Mouse (Mus musculus) midbrain, embryonic 16.5 days (tissue): ENCODE data around the gene Mamdc2. TPM values are rescaled to one million over a fixed set of nuclear protein-coding genes. Genes with fewer than 3 reads are reported as not detected.
A peak's percentile ranks its signal among the peaks of the same experiment; 100 is the strongest.

Experiments
- ATAC-seq: fragments of 200-750 bp; cut with Nextera tagmentation; 2 replicates; pipeline ENCODE4 v1.8.0; 2017; ENCODE audit warnings: moderate TSS enrichment
- H3K27ac ChIP-seq: fragments of 300-500 bp; sonication (generic); 2 replicates; pipeline ENCODE4 v1.5.1; 2014; ENCODE audit warnings: mild to moderate bottlenecking, low read length, mixed read lengths
- H3K27me3 ChIP-seq: fragments of 300-500 bp; sonication (generic); 2 replicates; pipeline ENCODE4 v1.6.1; 2014; ENCODE audit warnings: low read depth, low read length, mixed read lengths; ENCODE audit not compliant: control insufficient read depth, insufficient read depth
- H3K36me3 ChIP-seq: fragments of 300-500 bp; sonication (generic); 2 replicates; pipeline ENCODE4 v1.6.1; 2014; ENCODE audit warnings: mild to moderate bottlenecking, low read length, moderate library complexity, mixed read lengths; ENCODE audit not compliant: control insufficient read depth, insufficient read depth
- H3K4me1 ChIP-seq: fragments of 300-500 bp; sonication (generic); 2 replicates; pipeline ENCODE4 v1.6.1; 2014; ENCODE audit warnings: mild to moderate bottlenecking, low read length, mixed read lengths; ENCODE audit not compliant: control insufficient read depth, insufficient read depth
- H3K4me2 ChIP-seq: fragments of 300-500 bp; sonication (generic); 2 replicates; pipeline ENCODE4 v1.6.1; 2014; ENCODE audit warnings: mild to moderate bottlenecking, low read length, mixed read lengths
- H3K4me3 ChIP-seq: fragments of 300-500 bp; sonication (generic); 2 replicates; pipeline ENCODE4 v1.5.1; 2014; ENCODE audit warnings: low read depth, mild to moderate bottlenecking, low read length, moderate library complexity, mixed read lengths
- H3K9ac ChIP-seq: fragments of 300-500 bp; sonication (generic); 2 replicates; pipeline ENCODE4 v1.6.1; 2014; ENCODE audit warnings: low read depth, low read length, mixed read lengths
- H3K9me3 ChIP-seq: fragments of 300-500 bp; sonication (generic); replicated peaks from 2 replicates; pipeline ENCODE4 v1.6.1; 2014; ENCODE audit warnings: mild to moderate bottlenecking, low read length, mixed read lengths; ENCODE audit not compliant: control insufficient read depth, poor library complexity, severe bottlenecking
- WGBS: fragments of 180-500 bp; shearing (Covaris S2); extraction: QIAGEN DNeasy Blood & Tissue Kit; methylation state at CpG from one replicate; pipeline ENCODE4 v1.1.7; 2014; 5-methylcytosine and 5-hydroxymethylcytosine counted together
- polyA plus RNA-seq: library from polyadenylated mRNA; unstranded; fragments of >200 nt; fragmentation: Nextera tagmentation; extraction: Ambion mirVana; gene quantifications from 2 replicates; pipeline ENCODE4 v1.2.1, GENCODE M21; 2015

Mamdc2 gene
- polyA plus RNA-seq, 1 experiment from 2014 or later: 4.2 TPM

DNA sequence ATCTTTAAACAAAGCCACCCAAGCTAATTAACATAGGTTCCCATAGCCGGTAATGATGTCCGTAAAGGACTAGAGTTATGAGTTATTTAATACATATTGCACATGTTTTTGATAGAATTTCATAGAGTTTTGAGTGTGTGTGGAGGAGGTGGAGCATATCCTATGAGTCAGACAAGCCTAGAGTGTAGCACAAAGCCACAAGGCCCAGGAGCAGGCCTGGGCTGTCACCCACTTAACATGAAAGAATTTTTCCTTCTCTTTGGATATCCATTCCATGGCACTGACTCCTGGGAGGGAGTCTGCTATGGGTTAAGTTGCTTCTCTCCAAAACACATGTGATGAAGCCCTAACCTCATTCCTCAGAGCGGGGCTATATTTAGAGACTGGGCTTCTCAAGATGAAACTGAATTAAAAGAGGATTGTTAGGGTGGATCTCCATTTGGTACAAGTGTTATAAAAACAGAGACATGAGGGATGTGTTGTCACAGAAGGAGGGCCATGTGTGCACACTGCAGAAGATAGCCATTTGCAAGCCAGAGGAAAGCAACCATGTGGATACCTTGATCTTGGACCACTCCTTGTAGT is 121.1 kb downstream of the Mamdc2 start:
- H3K36me3 ChIP-seq: no peaks in the 10 kb centered on the region
- H3K27me3 ChIP-seq: no peaks in the 10 kb centered on the region
- WGBS: 96% methylated on average over 3 of the region's 3 CpGs
- H3K9ac ChIP-seq: no peak overlapping the region
- no peak overlapping the region for H3K4me2 ChIP-seq
- ATAC-seq: no peak
- H3K4me1 ChIP-seq: no peaks in the 10 kb centered on the region; the same call in 1 of the 2 replicates
- H3K9me3 ChIP-seq: no peaks in the 10 kb centered on the region
- H3K4me3 ChIP-seq: no peak overlapping the region
- no peak overlapping the region for H3K27ac ChIP-seq

- Histone ChIP-seq H3K9ac (no peak overlapping the region), H3K27ac (no peak overlapping the region), H3K4me3 (no peak overlapping the region), H3K9me3 (no peaks in the 10 kb centered on the region), H3K4me2 (no peak overlapping the region), H3K4me1 (no peaks in the 10 kb centered on the region), H3K27me3 (no peaks in the 10 kb centered on the region), H3K36me3 (no peaks in the 10 kb centered on the region)
- no peak for ATAC-seq
- 92% methylated on average over 3 of the region's 3 CpGs for WGBS
These were observed 125.1 kb downstream of the Mamdc2 start for GRCm38 (mm10) chr19:23323107-23323506.

DNA sequence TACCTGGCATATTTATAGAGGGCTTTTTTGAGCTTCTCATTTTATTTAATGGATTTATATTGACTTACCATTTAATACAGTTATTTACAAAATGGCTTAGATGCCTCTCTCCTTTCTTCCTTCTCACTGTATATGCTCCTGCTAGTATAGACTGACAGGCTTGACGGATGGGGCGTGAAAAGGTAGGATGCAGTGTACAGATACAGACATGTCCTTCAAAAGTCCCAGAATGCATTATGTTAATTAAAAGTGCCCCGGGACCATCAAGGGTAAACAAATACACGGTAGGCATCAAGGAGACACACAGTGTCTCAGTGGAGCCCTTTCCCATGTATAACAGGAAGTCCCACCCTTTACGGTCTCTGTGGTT is 130.3 kb downstream of the Mamdc2 start:
- H3K27me3 ChIP-seq: no peaks in the 10 kb centered on the region
- 78% methylated on average over 5 of the region's 5 CpGs for WGBS
- H3K36me3 ChIP-seq: no peaks in the 10 kb centered on the region
- ATAC-seq: no peak
- H3K4me3 ChIP-seq: no peak overlapping the region
- H3K27ac ChIP-seq: no peak overlapping the region
- H3K9ac ChIP-seq: no peak overlapping the region
- H3K9me3 ChIP-seq: no peaks in the 10 kb centered on the region
- H3K4me1 ChIP-seq: 0 out of 2 replicates have a peak, but pooled peaks cover 5% of the 10 kb centered on the region
- no peak overlapping the region for H3K4me2 ChIP-seq

GRCm38 (mm10) chr19:23317295-23317988 is 130.8 kb downstream of the Mamdc2 start:
- H3K4me3 ChIP-seq: no peak overlapping the region
- ATAC-seq: no peak
- H3K36me3 ChIP-seq: no peaks in the 10 kb centered on the region
- 70% methylated on average over 5 of the region's 5 CpGs for WGBS
- H3K27me3 ChIP-seq: no peaks in the 10 kb centered on the region
- H3K27ac ChIP-seq: no peak overlapping the region
- H3K4me1 ChIP-seq: 0 out of 2 replicates have a peak, but pooled peaks cover 5% of the 10 kb centered on the region
- H3K4me2 ChIP-seq: no peak overlapping the region
- H3K9ac ChIP-seq: peak overlapping the region; percentile 34; the same call in 1 of the 2 replicates
- H3K9me3 ChIP-seq: no peaks in the 10 kb centered on the region

DNA sequence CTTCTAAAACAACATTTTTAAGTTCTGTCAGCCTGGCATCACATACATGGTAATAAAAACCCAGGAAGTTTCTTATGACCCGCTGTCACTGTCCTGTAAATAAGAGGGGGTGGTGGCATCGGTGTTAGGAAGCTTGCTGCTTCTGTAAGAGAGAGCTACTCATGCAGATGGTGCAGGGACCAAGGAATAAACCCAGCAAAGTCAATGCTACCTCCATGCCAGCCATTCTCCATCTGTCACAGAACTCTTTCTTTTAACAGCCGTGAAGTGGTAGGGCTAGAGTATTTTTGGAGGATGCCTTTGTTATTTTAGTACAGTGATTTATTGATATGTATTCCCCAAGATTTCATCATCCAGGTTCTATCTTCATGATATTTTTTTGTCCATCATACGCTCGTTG is 131.4 kb downstream of the Mamdc2 start:
- Histone ChIP-seq H3K27me3 (no peaks in the 10 kb centered on the region), H3K4me1 (0 out of 2 replicates have a peak, but pooled peaks cover 5% of the 10 kb centered on the region), H3K4me3 (no peak overlapping the region), H3K4me2 (no peak overlapping the region), H3K36me3 (no peaks in the 10 kb centered on the region), H3K9me3 (no peaks in the 10 kb centered on the region), H3K9ac (no peak overlapping the region), H3K27ac (no peak overlapping the region)
- no peak for ATAC-seq
- 90% methylated on average over 5 of the region's 5 CpGs for WGBS

DNA sequence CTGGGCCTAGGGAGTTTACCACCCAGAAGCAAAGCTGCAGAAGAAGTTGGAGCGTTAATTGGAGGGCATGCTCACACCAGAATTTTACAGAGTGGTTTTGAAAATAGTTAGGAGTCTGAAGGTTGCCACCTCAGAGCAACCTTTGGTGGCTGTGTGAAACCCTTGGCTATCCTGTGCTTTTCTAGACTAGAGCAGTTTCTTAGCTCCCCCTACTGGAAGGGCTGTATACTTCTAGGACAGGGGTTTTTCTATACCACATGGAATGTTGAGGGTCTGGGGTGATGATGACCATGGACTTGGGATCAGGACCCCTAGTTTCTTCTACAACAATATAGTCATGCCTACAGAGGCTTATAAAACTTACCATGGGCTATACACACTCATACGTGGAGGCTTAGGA is 138.3 kb downstream of the Mamdc2 start:
- H3K9me3 ChIP-seq: no peaks in the 10 kb centered on the region
- ATAC-seq: no peak

GRCm38 (mm10) chr19:23306671-23307070 is 141.6 kb downstream of the Mamdc2 start:
- 86% methylated on average over 7 of the region's 7 CpGs for WGBS
- Histone ChIP-seq H3K4me2 (no peak overlapping the region), H3K9me3 (no peaks in the 10 kb centered on the region), H3K36me3 (no peaks in the 10 kb centered on the region), H3K4me3 (no peak overlapping the region), H3K27me3 (no peaks in the 10 kb centered on the region), H3K9ac (no peak overlapping the region), H3K27ac (no peak overlapping the region), H3K4me1 (no peaks in the 10 kb centered on the region)
- ATAC-seq: no peak

More for the DNA sequence above, 138.3 kb downstream of the Mamdc2 start:
- Histone ChIP-seq H3K4me3 (no peak overlapping the region), H3K27ac (no peak overlapping the region), H3K36me3 (no peaks in the 10 kb centered on the region), H3K4me1 (no peaks in the 10 kb centered on the region), H3K9ac (no peak overlapping the region), H3K27me3 (no peaks in the 10 kb centered on the region), H3K4me2 (no peak overlapping the region)
- WGBS: 81% methylated on average over 2 of the region's 2 CpGs

- Histone ChIP-seq H3K4me3 (no peak overlapping the region), H3K9me3 (no peaks in the 10 kb centered on the region), H3K4me1 (no peaks in the 10 kb centered on the region), H3K27ac (no peak overlapping the region), H3K4me2 (no peak overlapping the region), H3K9ac (no peak overlapping the region), H3K27me3 (no peaks in the 10 kb centered on the region), H3K36me3 (no peaks in the 10 kb centered on the region)
- WGBS: 93% methylated on average over 3 of the region's 3 CpGs
- ATAC-seq: no peak
These were observed 148.3 kb downstream of the Mamdc2 start for GRCm38 (mm10) chr19:23299987-23300386.

- no peaks in the 10 kb centered on the region for H3K36me3 ChIP-seq
- no peak overlapping the region for H3K4me2 ChIP-seq
- ATAC-seq: no peak
- H3K27me3 ChIP-seq: no peaks in the 10 kb centered on the region
- no peak overlapping the region for H3K27ac ChIP-seq
- 88% methylated on average over 1 of the region's 1 CpGs for WGBS
- no peak overlapping the region for H3K9ac ChIP-seq
- H3K4me3 ChIP-seq: no peak overlapping the region
- no peaks in the 10 kb centered on the region for H3K4me1 ChIP-seq
- H3K9me3 ChIP-seq: no peaks in the 10 kb centered on the region
These were observed 149.3 kb downstream of the Mamdc2 start for GRCm38 (mm10) chr19:23298917-23299316.
